Mouse (Mus musculus): ENCODE data around the gene Bcl6.

Gene Bcl6

DNA sequence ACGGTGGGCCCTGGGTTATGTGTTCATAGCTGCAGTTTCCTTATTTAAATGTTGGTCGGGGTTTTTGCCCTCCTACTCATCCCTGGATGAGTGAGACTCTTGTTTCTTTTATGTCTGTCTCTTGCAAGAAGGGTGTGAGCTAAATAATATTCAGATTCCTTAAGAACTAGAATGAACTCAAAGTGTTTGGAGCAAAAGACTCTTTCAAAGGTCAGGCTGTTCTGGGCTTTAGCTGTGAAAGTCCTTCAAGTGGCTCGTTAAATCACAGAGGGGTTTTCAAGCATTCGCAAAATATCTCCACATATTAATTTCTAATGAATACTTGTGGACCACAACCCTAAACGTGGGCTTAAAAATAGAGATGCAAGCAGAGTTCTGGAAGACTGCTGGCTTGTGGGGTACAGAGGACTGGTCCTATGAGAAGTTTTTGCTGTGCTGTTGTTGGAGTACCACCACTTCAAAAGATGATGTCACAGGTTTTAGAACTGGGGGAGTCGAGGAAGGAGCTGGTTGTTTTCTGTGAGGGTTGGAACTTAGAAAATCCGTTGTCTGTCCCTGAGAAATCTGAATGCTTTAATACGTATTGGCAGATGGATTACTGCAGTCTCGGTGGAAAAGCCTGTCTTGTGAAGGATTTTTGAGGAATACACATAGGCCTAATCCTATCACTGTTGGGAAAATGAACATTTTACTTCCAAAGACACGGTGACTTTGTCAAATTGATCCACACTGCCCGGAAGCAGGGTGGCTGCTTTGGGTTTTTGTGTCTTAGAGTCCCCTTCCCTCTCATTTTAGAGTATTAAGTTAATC is 1.7 kb upstream of the Bcl6 start:
- DNase-seq = peak in 1 of 2 experiments; percentile 36

DNA sequence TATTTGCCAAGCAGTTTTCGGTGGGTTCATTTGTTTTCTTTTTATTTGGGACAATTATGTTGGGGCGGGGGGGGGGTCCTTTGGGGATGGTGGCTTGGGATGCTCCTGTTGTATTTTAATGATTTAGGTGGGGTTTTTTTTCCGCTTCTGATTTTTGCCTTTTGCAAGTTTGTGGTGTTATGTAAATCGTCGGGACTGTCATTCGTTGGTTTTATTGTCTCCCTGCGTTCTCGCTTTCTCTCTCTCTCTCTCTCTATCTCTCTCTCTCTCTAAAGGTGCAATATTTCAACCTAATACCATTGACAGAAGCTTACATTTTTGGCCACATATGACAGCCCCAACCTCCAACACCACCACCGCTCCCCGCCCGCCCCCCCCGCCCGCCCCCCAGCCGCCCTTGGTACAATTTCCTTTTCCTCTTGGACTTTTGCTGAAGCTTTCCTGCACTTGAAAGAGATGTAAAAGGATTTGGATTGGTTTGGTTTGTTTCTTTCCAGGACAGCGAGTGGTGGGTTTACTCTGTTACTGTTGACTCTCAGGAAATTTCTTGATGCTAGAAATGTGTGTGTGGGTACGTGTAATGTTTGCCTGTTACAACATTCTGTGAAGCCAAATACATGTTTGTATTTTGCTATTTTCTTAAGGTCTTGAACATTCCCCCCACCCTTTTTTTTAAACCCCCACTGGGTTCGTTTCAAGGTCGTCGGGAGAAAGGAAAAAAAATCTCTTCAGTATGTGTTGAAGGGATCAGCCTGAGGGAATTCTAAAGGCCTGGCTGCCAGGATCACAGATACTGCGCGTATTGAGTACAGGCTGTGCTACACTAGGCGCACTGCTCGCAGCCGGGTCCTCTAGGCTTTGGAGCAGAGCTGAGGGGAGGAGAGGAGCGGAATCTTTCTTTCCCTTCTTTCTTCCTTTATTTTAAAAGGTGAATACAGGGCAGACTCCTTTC is 833 bp upstream of the Bcl6 start:
- peak; percentile 74 to 78 for DNase-seq

DNA sequence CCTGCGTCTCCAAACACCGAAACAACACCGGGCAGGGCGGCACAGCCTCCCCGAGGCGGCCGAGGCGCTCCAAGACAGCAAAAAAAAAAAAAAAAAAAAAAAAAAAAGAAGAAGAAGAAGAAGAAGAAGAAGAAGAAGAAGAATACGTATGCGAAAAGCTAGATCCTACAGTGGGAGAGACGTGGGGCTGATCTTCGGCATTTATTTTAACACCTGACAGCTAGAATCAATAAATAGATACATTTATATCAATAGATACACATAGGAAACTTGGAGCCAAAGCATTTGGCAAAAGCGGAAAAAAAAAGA is 541 bp downstream of the Bcl6 start:
- DNase-seq = no peak

DNA sequence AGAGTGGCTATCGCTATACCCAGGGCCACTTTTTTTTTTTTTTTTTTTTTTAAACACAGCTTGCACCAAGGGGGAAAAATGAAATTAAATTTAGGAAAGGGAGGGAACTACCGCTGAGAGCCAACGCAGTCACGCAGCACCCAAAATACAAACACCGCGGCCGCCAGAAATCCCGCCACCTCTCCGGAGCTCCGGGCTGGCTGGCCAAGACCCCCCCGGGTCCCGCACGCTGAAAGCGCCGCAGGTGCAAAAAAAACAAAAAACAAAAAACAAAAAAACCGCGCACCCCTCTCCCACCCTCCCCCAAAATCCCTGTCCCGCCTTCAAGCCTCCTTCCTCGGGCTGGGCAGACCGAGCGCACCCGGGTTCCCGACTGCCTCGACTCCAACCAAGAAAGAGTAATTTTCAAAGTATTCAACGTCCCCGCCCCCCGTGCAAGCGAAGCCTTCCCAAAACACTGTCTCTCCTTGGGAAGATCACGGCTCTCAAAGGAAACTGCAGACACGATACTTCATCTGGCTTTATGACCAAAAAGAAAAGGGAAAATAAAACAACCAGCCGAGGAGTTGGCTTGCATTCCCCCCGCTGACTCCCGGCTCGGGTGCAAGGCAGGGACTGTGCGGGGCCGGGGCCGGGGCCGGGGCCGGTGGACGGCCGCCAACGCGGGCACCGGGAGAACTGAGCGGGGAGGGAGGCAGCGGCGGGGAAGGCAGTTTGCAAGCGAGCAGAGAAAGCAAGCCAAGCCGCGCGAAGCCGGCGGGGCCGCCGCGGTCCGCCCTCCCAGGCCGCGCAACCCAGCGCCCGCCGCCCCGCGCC is 1.1 kb downstream of the Bcl6 start:
- peak; percentile 82 to 83 for DNase-seq

DNA sequence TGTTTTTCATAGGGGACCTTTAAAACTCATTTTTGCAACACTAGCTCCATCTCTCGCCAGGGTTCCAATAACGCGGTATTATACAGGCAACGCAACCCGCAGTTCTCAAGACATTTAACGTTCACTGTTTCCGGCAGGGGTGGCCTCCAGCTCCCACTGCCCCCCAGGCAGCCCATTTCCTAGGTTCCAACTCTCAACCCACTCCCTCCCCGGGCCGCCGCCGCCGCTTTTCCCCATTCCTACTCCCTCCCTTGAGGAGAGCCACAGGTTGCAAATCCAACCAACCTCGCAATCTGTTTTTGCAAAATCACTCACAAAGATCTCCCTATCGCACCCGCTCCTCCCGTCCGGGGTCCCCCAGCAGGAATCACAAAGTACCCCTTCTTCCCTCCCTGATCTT is 1.8 kb downstream of the Bcl6 start:
- peak; percentile 71 to 72 for DNase-seq

DNA sequence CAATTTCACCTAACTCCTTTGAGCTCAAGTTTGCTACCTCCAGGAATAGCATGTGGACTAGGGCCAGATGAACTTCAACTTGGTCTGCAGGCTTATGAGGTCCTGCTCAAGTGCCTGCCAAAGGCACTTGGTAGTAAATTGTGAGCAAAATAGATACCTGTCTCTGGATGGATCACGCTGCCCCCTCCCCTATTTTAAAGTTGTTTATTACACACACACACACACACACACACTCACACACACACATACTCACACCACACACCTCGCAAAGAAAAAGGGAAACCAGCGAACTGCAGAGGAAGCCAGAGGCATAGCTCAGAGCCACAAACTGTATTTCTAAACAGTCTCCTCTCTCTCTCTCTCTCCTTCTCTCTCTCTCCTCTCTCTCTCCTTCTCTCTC is 2.5 kb downstream of the Bcl6 start:
- peak; percentile 38 to 41 for DNase-seq

DNA sequence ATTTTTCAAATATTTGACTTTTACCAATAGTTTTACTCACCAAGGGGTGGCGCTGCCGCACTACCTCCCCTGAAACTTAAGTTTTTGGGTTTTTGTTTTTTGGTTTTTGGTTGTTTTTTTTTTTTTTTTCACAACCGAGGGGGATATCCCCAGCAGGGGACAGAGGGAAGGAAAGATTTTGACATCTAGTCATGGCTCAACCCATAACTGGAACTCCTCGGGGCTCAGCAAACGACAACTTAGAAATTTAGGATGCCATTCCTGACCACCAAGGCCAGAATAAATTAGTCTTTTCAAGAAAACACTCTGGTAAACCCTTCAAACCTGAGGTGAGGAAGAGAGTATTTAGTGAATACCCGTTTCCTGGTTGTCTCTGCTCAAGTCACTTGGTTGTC is 3.2 kb downstream of the Bcl6 start:
- peak; percentile 62 to 77 for DNase-seq

DNA sequence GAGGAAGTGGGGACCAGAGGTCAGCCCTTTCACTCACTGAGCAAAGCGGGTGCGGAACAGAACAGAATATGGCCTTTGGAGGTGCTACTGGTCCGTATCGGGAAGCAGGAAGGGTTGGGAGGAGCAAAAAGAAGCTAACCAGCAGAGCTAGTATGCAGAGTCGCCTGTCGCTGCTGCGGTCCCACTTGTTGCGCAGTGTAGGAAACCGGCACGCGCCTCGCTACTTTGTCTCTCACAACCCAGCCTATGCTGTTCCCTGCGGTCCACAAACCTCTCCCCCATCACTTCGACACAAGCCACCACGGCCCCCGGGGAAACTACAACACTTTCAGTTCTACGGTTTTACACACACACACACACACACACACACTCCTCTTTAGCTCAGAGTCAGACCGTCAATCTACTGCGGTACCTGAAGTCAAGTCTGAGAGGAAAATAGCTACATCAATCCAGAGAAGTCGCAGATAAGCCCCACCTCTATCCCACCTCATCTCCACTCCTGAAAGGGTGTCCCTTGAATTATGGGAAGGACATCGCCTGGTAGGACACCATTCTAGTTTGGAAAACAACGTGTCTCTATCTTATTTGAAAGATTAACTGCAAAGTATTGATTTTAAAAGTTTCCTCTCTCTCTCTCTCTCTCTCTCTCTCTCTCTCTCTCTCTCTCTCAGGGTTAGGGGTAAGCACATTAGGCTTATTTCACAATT is 3.7 kb downstream of the Bcl6 start:
- DNase-seq = peak; percentile 72 to 75

DNA sequence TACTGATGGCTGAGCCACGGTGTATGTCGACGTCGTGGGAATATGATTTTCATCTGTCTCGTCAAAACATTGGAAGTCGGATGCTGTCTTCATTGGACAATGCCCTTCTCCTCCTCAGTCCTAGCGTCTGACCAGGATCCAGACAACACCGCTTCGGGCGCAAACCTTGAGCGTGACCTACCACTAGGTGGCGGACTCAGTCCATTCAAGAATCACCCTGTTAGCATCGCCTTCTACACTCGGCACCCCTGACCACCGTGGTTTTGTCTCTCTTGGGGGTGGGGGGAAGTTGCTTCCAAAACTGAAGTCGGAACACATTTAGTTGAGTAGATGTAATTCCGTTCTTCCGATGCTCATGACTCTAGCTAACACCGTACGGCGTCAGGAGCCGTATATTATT is 4.5 kb downstream of the Bcl6 start:
- peak; percentile 94 to 95 for DNase-seq

DNA sequence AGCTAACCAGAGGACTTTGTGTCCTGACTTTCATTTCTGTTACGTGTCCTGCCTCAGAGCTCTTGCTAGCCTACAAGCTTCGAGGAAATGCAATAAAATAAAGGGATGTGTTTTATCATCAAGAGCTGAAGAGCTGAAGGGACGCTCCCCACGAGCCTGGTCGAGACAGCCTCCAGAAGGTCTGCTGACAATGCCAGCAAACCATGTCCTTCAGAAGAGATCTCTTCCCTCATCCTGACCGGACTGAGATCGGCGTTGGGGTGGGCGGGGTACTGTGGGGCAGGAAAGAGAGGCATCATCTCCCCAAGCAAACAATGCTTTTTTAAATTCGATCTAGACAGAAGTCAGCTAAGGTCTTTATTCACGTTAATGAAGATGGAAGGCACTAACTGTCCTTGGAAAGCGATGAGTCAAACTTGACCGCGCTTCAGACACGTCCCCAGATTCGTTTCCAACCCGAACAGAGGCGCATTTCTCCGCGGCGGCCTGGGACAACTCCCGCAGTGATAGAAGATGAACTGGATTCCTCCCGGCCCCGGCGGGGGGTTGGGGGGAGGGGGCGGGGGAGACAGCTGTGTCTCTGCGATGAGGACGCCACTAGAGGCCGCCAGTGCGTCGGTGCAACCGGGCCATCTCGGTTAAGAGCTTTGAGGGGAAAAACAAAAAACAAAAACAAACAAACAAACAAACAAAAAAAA is 5.6 kb downstream of the Bcl6 start:
- peak; percentile 90 to 95 for DNase-seq

DNA sequence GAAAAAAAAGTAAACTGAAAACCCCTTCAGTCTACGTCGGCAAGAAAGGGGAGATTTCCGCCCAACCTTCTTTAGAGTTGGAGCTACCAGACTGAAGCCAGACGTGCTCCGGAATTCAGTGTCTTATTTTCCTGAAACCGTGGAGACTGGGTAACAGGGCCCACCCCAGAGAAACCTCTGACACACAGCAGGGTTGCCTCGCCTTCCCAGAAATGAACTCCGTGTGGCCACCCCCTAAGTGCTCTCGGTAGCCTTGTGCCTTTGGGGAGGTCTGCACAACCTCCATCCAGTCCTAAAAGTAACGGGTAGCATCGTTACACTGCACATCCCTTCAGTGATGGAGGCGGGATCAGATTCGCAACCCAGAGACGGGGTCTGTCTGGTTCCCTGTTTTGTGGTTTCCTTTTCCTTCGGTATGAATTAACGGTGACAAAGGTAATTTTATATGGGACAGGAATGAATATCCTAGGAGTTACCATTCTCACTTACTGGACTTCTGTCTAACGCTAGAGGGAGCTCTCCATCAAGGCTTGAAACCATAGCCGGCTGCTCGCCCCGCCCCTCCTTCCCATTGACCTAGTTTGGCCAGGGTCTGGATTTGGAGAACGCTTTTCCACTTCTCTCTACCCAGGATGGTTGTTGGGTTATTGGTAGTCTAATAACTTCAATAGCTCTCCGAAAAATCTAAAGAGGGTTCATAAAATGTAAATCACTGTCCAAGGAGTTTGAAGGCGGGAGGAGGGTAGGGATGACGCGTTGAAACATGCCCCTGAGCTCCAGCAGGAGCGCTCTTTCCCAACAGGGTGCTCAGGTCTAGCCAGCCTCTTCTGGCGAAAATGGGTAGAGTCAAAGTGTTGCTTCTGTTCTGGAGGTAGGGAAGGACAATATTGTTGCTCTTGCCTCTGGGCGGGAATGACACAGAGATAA is 6.5 kb downstream of the Bcl6 start:
- peak; percentile 86 to 92 for DNase-seq

DNA sequence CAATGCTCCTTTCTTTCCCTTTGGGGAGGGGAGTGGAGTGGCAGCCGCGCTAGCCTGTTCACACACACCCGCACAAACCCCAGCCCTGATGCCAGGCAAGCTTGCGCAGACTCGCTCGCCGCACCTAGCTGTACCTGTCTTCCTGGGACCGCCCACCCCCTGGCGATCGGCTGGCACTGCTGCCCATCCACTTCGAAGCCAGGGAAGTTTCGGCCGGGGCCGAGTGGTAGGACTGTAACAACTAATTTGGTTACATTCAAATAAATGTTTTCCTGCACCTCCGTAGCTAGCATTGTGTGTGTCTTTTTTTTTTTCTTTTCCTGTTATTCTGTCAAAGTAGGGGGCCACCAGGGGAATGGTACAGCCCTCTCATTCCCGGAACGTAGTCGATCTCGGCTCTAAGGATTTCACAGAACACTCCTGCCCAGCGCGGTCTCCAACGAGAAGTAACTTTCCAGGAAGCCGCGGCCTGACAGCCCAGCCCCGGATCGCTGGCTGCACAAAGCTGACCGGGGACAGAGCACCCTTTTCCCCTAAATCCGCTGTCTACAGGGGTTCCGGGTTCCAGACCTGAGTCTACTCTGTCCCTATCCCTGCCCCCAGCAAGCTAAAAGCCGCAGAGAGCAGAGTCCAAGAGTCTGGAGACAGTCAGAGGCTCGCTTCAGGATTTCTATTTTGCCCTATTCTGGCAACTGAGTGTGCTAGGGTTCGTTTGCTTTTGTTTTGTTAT is 7.5 kb downstream of the Bcl6 start:
- DNase-seq = peak; percentile 42 to 57

DNA sequence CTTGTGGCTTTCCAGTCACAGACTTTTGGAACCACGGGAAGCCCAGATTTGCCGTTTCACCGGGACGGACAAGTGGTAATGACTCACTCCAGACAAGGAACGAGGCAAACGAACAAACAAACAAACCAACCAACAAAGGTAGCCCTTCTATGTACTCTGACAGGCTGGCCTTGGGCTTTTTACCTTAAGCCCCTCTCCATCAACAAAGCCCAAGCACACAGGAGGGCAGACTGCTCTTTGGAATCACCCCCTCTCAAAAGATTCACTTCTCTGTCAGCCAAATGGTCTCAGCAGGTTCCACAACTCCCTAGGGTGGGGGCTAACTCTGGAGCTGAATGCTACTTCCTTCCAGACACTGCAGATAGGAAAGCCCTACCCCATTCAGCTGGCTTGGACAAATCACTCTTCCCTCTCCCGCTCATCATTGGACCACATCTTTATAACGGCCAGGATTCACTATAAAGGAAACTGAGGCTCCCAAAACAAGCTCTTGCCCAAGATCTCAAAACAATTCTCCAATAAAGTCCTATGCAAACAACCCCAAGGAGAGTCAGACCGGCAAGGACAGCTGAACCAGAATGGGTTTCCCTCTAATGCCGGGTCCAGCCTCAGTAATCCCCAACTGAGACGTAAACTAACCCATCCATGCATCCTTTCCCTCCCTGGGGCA is 8.3 kb downstream of the Bcl6 start:
- DNase-seq = peak; percentile 36 to 39

DNA sequence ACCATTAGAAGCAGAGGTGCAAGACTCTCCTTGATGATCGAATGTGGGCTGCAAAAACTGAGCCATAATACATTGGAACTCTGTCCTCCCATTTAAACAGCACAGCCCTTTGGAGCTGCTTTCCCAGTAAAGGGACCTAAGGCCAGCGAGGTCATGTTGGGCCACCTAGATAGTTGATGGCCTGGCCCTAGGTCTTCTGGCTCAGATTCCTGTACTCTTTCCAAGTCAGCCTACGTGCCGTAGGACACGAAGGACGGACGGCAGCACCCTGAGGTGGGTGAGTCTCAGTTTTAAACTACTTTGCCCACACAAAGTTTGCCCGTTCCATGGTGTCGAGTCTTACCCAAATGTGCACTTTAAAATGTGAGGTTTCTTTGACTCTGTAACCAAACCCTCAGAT is 9.2 kb downstream of the Bcl6 start:
- no peak for DNase-seq

DNA sequence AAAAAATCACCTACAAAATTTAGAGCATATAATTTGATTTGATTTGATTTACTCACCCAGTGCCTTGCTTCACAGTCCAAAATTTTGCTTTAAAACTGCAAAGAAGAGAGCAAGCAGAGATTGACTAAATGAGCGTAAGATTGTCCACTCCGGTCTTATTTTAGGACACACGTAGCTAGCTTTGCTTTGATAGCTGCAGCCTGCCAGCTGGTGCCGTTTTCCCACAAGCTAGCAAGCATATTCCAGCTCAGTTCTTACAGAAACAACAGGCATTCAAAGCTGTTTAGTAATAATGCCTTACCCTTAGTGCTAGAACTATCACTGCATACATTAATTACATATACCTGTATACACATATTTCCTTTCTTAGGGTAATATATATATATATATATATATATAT is 10.2 kb downstream of the Bcl6 start:
- peak in 1 of 2 experiments; percentile 46 for DNase-seq

DNA sequence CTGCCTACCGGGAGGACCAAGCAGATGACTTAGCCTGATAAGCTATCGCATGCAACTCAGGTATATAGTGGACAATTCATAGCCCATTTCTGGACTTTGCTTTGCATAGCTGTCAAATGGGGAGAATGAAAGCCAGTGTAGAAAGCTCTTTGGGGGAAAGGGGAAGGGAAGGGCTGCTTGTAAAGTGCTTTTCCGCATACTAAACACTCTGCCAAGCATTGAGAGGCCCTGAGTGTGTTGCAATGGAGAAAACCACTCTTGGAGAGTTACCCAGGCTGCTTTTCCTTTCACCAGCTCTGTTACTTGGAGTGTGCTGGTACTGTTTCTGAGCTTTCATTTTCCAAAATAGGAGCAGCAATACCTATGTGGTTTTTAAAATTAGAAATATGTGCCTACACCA is 10.9 kb downstream of the Bcl6 start:
- DNase-seq = no peak

DNA sequence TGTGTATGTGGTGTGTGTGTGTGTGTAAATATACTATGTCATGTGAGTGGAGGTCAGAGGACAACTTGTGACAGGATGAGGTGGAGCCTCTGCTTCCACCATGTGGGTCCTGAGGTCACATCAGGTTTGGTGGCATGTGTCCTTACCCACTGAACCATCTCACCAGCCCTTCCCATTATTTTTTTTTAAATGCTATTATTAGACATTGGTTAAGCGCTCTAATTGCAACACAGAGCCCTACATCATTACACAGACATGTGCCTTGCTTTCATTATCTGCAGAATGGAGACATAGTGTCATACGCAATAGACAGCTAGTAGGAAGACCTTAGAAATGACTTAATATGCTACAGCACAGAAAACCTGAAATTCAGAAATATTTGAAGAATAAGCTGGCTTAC is 12.5 kb downstream of the Bcl6 start:
- DNase-seq = no peak

DNA sequence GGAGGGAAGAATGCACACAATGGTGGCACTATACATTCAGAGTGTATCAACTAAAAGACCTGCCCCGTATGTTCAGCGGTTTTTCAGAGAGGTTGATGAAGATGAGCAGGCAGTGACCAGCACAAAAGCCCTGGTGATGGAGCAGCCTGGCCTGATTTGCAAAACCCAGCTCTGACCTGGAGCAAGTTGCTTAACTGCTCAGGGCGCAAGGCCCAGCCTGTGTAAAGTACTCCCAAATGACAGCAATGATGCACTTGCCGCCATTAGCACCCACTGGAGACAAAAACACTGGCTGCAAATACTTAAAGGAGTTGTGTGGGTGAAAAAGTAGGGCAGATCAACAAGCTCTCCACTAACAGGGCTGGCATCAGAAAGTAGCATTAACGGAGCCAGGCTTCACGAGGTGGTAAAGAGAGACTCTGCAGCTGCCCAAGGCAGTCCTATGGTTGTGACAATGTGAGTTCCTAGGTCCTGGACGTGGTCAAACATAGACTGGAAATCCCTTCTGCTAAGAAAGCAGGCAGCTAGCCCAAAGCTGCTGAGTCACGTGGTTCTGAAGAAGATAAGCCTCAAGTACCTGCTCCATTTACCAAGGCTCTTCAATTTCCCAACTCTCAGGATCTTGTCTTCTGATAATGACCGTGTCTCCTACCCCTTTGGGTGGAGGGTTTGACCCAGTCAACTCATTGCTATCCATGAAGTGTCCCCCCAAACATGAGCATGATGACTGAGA is 14.9 kb downstream of the Bcl6 start:
- DNase-seq = no peak

DNA sequence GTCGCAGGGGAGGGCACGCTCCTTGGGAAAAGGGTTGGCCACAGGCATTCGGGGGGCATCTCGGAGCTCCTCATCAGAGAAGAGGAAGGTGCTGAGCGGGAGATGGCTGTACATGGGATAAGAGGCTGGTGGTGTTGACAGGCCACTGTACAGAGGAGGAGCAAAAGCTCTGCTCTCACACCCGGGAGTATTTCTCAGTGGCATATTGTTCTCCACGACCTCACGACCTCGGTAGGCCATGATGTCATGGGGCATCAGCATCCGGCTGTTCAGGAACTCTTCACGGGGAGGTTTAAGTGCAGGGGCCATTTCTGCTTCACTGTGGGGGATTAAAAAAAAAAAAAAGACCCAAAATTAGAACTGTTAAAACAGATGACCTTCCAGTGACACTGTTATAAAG is 15.8 kb downstream of the Bcl6 start:
- no peak for DNase-seq
